Mouse (Mus musculus) heart, embryonic 14.5 days (tissue): ENCODE data around the gene Smad3. TPM values are rescaled to one million over a fixed set of nuclear protein-coding genes. Genes with fewer than 3 reads are reported as not detected.

Experiments
- ATAC-seq: fragments of 200-750 bp; cut with Nextera tagmentation; 2 replicates; pipeline ENCODE4 v1.8.0; 2017; ENCODE audit warnings: low read depth, moderate TSS enrichment; ENCODE audit not compliant: insufficient number of reproducible peaks, insufficient read depth, low FRiP score
- H3K27ac ChIP-seq, 2 experiments: fragments of 200-500 bp in 1 of 2; fragments of 300-500 bp in 1 of 2; sonication (generic) in 1 of 2; replicated peaks in 1 of 2; 2 replicates each; pipeline ENCODE4 v1.5.1; 2012 to 2014; ENCODE audit warnings: low read depth in 2 of 2, low read length in 2 of 2, control low read depth in 1 of 2, mild to moderate bottlenecking in 1 of 2, mixed read lengths in 1 of 2; ENCODE audit not compliant: control insufficient read depth in 1 of 2, insufficient read depth in 1 of 2
- H3K27me3 ChIP-seq: fragments of 300-500 bp; sonication (generic); 2 replicates; pipeline ENCODE4 v1.6.1; 2014; ENCODE audit warnings: mild to moderate bottlenecking, low read length, control low read depth; ENCODE audit not compliant: control insufficient read depth, insufficient read depth
- H3K36me3 ChIP-seq: fragments of 300-500 bp; sonication (generic); 2 replicates; pipeline ENCODE4 v1.6.1; 2014; ENCODE audit warnings: mild to moderate bottlenecking, control low read depth, low read length, mixed read lengths; ENCODE audit not compliant: control insufficient read depth, insufficient read depth
- H3K4me1 ChIP-seq, 2 experiments: fragments of 200-500 bp in 1 of 2; fragments of 300-500 bp in 1 of 2; sonication (generic) in 1 of 2; 2 replicates each; pipeline ENCODE4 v1.6.1; 2012 to 2014; ENCODE audit warnings: low read length in 2 of 2, control low read depth in 1 of 2, mixed read lengths in 1 of 2; ENCODE audit not compliant: control insufficient read depth in 2 of 2, insufficient read depth in 2 of 2
- H3K4me2 ChIP-seq: fragments of 300-500 bp; sonication (generic); 2 replicates; pipeline ENCODE4 v1.6.1; 2014; ENCODE audit warnings: mild to moderate bottlenecking, low read length
- H3K4me3 ChIP-seq, 2 experiments: fragments of 200-500 bp in 1 of 2; fragments of 300-500 bp in 1 of 2; sonication (generic) in 1 of 2; 2 replicates each; pipeline ENCODE4 v1.5.1; 2012 to 2014; ENCODE audit warnings: low read length in 2 of 2, mild to moderate bottlenecking in 2 of 2, control low read depth in 1 of 2, low read depth in 1 of 2, moderate library complexity in 1 of 2; ENCODE audit not compliant: control insufficient read depth in 1 of 2, insufficient read depth in 1 of 2
- H3K9ac ChIP-seq: fragments of 300-500 bp; sonication (generic); 2 replicates; pipeline ENCODE4 v1.6.1; 2014; ENCODE audit warnings: mild to moderate bottlenecking, low read length
- H3K9me3 ChIP-seq: fragments of 300-500 bp; sonication (generic); 2 replicates; pipeline ENCODE4 v1.6.1; 2016; ENCODE audit warnings: low read length, control low read depth; ENCODE audit not compliant: control insufficient read depth
- WGBS: fragments of 180-500 bp; shearing (Covaris S2); extraction: QIAGEN DNeasy Blood & Tissue Kit; methylation state at CpG from one replicate; pipeline ENCODE4 v1.1.7; 2014; 5-methylcytosine and 5-hydroxymethylcytosine counted together
- polyA plus RNA-seq: library from polyadenylated mRNA; unstranded; fragments of >200 nt; fragmentation: Nextera tagmentation; extraction: Ambion mirVana; gene quantifications from 2 replicates; pipeline ENCODE4 v1.2.1, GENCODE M21; 2014

Gene Smad3
- polyA plus RNA-seq, 1 experiment from 2014 or later, result 10.4 TPM

DNA sequence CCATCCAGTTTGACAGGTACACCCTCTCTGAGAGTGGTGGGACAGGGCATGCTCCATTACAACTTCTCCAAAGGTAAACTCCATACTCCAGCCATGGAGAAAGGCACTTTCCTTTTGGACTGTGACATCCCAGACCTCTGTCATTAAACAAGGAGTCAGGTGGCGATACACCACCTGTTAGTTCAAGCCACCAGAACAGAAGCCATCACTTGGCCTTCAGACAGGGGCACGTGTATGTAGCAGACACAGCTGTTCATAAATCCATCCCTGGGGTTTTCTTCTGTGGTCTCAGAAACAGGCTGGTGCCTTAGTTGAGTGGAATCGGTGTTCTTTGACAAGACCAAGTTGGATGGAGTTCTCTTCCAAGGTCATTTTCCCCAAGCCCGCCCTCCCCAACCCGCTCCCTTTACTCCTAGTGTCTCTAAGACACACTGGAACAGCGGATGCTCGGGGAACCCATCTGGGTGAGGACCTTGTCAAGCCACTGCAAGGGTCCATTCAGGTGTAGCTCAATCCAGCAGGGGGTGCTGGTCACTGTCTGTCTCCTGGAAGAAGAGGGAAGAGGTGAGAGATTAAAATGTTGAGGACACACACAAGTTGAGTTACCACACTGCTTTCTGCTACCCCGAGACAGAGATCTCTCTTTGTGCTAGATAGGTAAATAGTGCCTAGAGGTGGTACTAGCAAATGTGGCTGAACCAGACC, 107.8 kb downstream of the Smad3 start:
- H3K36me3 ChIP-seq, result peaks cover 84% of the 10 kb centered on the region
- H3K4me3 ChIP-seq, result no peak overlapping the region
- no peaks in the 10 kb centered on the region for H3K9me3 ChIP-seq
- no peaks in the 10 kb centered on the region for H3K27me3 ChIP-seq
- WGBS, result 83% methylated on average over 8 of the region's 8 CpGs
- H3K4me2 ChIP-seq, result no peak overlapping the region
- H3K4me1 ChIP-seq, result peaks cover 13 to 17% of the 10 kb centered on the region in 2 experiments
- no peak overlapping the region for H3K9ac ChIP-seq
- no peak for ATAC-seq
- 0 out of 4 replicates have a peak overlapping the region, but pooled peaks of 1 of the 2 experiments have one; percentile 6 for H3K27ac ChIP-seq

DNA sequence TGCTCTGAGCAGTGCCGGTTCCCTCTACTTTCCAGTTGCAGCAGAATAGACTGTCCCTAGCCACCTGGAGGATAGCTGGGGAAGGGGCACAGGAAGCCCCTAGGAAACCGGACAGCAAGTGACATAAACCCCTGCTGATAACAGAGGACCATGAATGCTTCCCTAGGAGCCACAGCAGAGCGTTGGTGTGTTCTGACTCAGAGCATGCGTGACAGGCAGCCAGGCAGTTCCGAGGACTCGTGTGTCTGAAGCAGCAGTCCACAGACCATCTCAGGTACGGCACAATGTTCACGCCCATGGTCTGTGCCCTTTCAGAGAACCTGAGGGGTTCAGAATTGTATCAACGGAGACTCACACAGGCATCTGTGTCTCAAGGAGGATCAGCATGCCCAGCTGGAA, 109.3 kb downstream of the Smad3 start:
- no peak overlapping the region for H3K4me3 ChIP-seq
- no peaks in the 10 kb centered on the region for H3K27me3 ChIP-seq
- 74% methylated on average over 9 of the region's 9 CpGs for WGBS

DNA sequence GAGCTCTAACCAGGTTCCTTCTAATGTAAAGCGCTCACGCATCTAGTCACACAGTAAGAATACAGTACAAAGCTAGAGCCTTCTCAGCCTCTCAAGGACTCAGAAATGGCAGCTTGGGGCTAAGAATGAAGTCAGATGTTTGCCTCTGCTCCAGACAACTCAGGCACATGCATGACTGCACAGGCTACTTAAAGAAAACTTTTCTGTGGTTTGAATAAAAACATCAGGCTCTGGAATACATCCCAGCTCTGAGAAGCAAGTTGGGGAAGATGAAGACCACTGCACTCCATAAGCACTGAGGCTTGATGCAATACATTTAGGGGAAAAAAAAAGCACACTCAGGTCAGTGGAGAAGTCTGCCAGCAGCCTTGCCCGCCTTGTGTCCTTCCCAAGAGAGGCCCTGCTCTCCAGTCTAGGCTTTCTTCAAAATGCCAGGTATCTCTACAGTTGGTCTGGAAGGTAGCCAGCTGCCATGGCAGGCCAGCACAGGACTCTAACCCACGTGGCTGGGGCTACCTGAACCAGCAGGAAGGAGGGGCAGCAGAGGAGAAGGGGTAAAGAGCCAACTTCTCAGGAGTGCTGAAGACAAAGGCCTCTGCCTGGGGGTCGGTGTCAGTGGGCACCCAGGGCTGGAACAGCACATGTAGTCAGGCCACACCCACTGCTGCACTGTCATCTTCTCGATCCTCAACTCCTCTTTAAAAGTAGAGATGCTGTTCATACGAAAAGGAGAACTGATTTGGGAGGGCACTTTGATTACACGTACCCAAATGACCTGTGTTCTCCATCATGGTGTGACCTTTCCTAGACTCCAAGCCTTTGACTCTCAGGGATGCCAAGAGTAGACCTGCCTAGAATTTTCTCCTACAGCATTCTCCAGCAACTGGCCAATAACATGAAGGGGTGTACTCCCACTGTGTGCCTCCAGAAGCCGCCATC, 109.9 kb downstream of the Smad3 start:
- H3K27ac ChIP-seq, result 0 out of 4 replicates have a peak overlapping the region, but pooled peaks of 1 of the 2 experiments have one; percentile 8
- no peaks in the 10 kb centered on the region for H3K9me3 ChIP-seq
- H3K36me3 ChIP-seq, result peaks cover 80% of the 10 kb centered on the region
- no peak overlapping the region for H3K4me2 ChIP-seq
- no peaks in the 10 kb centered on the region for H3K27me3 ChIP-seq
- no peak overlapping the region for H3K4me3 ChIP-seq
- H3K4me1 ChIP-seq, result peaks cover 4 to 6% of the 10 kb centered on the region in 2 experiments; a peak in 3 of 4 replicates
- WGBS, result 79% methylated on average over 9 of the region's 9 CpGs
- ATAC-seq, result no peak
- H3K9ac ChIP-seq, result no peak overlapping the region

More for the DNA sequence above, 109.3 kb downstream of the Smad3 start:
- Histone ChIP-seq H3K4me2 (no peak overlapping the region), H3K36me3 (peaks cover 82% of the 10 kb centered on the region), H3K9me3 (no peaks in the 10 kb centered on the region), H3K9ac (no peak overlapping the region), H3K4me1 (peaks cover 4% of the 10 kb centered on the region in 2 experiments; a peak in 3 of 4 replicates), H3K27ac (no peak overlapping the region)
- no peak for ATAC-seq

DNA sequence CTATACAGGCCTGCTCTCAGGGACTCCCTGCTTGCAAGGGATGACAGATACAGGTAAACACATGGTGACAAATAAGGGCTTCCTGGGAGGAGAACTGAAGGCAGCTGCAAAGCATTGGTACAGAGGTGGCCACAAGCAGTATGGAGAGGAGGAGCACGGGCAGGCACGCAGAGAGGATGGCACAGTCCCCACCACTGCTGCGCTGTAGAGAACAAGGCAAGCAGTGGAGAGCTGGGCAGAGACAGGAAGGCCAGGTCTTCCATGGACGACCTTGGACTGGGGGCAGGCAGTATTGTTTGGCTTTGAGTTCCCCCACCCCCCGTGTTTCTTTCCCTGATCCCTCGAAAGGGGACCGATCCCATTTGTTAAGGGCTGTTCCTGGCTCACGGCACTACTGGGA, 112.7 kb downstream of the Smad3 start:
- no peak overlapping the region for H3K4me2 ChIP-seq
- no peak for ATAC-seq
- peaks cover 74% of the 10 kb centered on the region for H3K36me3 ChIP-seq
- H3K9ac ChIP-seq, result no peak overlapping the region
- H3K27me3 ChIP-seq, result no peaks in the 10 kb centered on the region
- H3K9me3 ChIP-seq, result no peaks in the 10 kb centered on the region
- H3K27ac ChIP-seq, result no peak overlapping the region
- no peak overlapping the region for H3K4me3 ChIP-seq
- peaks cover 6 to 11% of the 10 kb centered on the region in 2 experiments; a peak in 3 of 4 replicates for H3K4me1 ChIP-seq
- 81% methylated on average over 8 of the region's 8 CpGs for WGBS

DNA sequence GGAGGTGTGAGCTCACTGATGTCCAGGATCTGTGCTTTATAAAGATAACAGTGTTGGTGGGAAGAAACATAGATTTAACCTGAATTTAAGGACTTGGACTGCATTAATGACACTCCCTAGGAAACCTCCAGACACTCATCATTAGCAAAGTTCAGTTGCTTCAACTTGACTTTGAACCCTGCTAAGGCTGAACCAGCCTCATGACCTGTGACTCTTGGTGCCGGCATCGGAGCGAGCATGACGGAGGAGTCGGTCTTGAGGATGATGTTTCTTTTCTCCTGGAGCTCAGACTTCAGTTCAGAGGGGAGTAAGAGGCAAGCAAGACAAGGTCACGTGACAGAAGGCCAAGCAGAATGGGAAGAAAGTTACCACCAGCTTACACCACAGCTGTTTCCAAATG, 113.8 kb downstream of the Smad3 start:
- Histone ChIP-seq H3K27me3 (no peaks in the 10 kb centered on the region), H3K4me2 (no peak overlapping the region), H3K9ac (no peak overlapping the region), H3K9me3 (no peaks in the 10 kb centered on the region), H3K36me3 (peaks cover 74% of the 10 kb centered on the region), H3K4me1 (peaks cover 6 to 11% of the 10 kb centered on the region in 2 experiments; a peak in 3 of 4 replicates), H3K27ac (no peak overlapping the region), H3K4me3 (no peak overlapping the region)
- WGBS, result 93% methylated on average over 6 of the region's 6 CpGs
- no peak for ATAC-seq

GRCm38 (mm10) chr9:63641983-63642646, 115.7 kb downstream of the Smad3 start:
- H3K4me1 ChIP-seq, result peaks cover 3 to 11% of the 10 kb centered on the region in 2 experiments; a peak in 3 of 4 replicates
- ATAC-seq, result no peak
- peak overlapping the region in 1 of 2 experiments; percentile 28; a peak in 2 of 4 replicates for H3K27ac ChIP-seq
- no peaks in the 10 kb centered on the region for H3K9me3 ChIP-seq
- 90% methylated on average over 4 of the region's 4 CpGs for WGBS
- peaks cover 72% of the 10 kb centered on the region for H3K36me3 ChIP-seq
- no peaks in the 10 kb centered on the region for H3K27me3 ChIP-seq
- no peak overlapping the region for H3K4me3 ChIP-seq
- no peak overlapping the region for H3K9ac ChIP-seq
- no peak overlapping the region for H3K4me2 ChIP-seq

DNA sequence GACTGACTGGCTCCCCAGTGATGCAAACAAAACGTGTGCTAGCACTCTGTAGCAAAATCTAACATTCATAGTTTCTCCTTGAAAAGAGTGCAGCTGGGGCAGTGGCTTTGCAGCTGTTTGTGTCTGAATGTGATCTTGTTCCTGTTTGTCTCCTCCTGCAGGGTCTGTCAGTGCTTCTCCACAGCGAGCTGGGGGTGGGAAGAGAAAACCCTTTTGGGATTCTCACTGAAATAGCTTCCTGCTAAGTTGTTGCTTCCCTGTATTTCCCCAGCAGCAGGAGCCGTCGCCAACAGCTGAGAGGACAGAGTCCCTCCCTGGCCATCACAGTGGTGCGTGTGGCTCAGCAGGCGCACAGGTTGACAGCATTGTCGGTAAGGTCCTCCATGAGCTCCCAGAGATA, 121.7 kb downstream of the Smad3 start:
- H3K4me3 ChIP-seq, result no peak overlapping the region
- peaks cover 60% of the 10 kb centered on the region for H3K36me3 ChIP-seq
- 74% methylated on average over 7 of the region's 7 CpGs for WGBS
- H3K27me3 ChIP-seq, result no peaks in the 10 kb centered on the region
- H3K9ac ChIP-seq, result no peak overlapping the region
- no peak overlapping the region for H3K27ac ChIP-seq
- H3K4me1 ChIP-seq, result no peaks in the 10 kb centered on the region
- no peak for ATAC-seq
- no peak overlapping the region for H3K4me2 ChIP-seq
- no peaks in the 10 kb centered on the region for H3K9me3 ChIP-seq
